Mouse (Mus musculus) kidney, embryonic 15.5 days (tissue): Measurements from ENCODE around the gene Gm21985. TPM values are rescaled to one million over a fixed set of nuclear protein-coding genes. Genes with fewer than 3 reads are reported as not detected.

Experiments used
- ATAC-seq: fragments of 200-750 bp; cut with Nextera tagmentation; replicated peaks from 2 replicates; pipeline ENCODE4 v1.8.0; 2017; ENCODE audit warnings: moderate TSS enrichment; ENCODE audit not compliant: low FRiP score
- H3K27ac ChIP-seq: fragments of 300-500 bp; sonication (generic); 2 replicates; pipeline ENCODE4 v1.5.1; 2015; ENCODE audit warnings: mild to moderate bottlenecking, inconsistent platforms
- H3K27me3 ChIP-seq: fragments of 300-500 bp; sonication (generic); 2 replicates; pipeline ENCODE4 v1.6.1; 2015; ENCODE audit warnings: inconsistent platforms
- H3K36me3 ChIP-seq: fragments of 300-500 bp; sonication (generic); 2 replicates; pipeline ENCODE4 v1.6.1; 2015; ENCODE audit warnings: inconsistent platforms
- H3K4me1 ChIP-seq: fragments of 300-500 bp; sonication (generic); 2 replicates; pipeline ENCODE4 v1.6.1; 2015; ENCODE audit warnings: inconsistent platforms
- H3K4me2 ChIP-seq: fragments of 300-500 bp; sonication (generic); 2 replicates; pipeline ENCODE4 v1.6.1; 2015; ENCODE audit warnings: moderate library complexity, mild to moderate bottlenecking, inconsistent platforms
- H3K4me3 ChIP-seq: fragments of 300-500 bp; sonication (generic); replicated peaks from 2 replicates; pipeline ENCODE4 v1.5.1; 2015; ENCODE audit warnings: mild to moderate bottlenecking, inconsistent platforms
- H3K9ac ChIP-seq: fragments of 300-500 bp; sonication (generic); 2 replicates; pipeline ENCODE4 v1.6.1; 2015; ENCODE audit warnings: mild to moderate bottlenecking, inconsistent platforms
- H3K9me3 ChIP-seq: fragments of 300-500 bp; sonication (generic); replicated peaks from 2 replicates; pipeline ENCODE4 v1.6.1; 2016; ENCODE audit warnings: inconsistent platforms
- WGBS: fragments of 180-500 bp; shearing (Covaris S2); methylation state at CpG from one replicate; pipeline ENCODE4 v1.1.7; 2015; ENCODE audit warnings: mixed read lengths; 5-methylcytosine and 5-hydroxymethylcytosine counted together
- polyA plus RNA-seq: library from polyadenylated mRNA; unstranded; fragments of >200 nt; fragmentation: Nextera tagmentation; extraction: Ambion mirVana; gene quantifications from 2 replicates; pipeline ENCODE4 v1.2.1, GENCODE M21; 2015

Gene Gm21985
- polyA plus RNA-seq, 1 experiment from 2014 or later = not detected

DNA sequence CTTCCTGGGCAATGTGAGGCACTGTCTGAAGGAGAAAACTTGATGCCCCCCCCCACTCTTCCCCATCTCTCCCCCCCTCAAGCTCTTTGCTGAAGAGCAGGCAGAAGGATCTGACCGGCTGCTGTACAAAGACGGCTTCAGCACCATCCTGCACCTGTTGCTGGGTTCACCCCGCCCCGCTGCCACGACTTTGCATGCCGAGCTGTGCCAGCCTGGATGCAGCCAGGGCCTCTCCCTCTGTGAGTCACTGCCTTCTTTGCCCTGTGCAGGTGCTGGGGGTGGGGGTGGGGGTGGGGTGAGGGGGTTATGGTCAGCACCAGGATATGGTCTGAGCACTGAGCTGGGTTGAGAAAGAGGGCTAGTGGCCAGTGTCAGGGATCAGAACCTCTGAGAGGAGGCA is 19.9 kb upstream of the Gm21985 start:
- H3K9ac ChIP-seq = no peak overlapping the region
- H3K36me3 ChIP-seq = peaks cover 23% of the 10 kb centered on the region
- no peak overlapping the region for H3K4me3 ChIP-seq
- no peaks in the 10 kb centered on the region for H3K9me3 ChIP-seq
- no peak overlapping the region for H3K4me2 ChIP-seq
- ATAC-seq = peak; percentile 13; the same call in 1 of the 2 replicates
- 84% methylated on average over 6 of the region's 6 CpGs for WGBS
- peaks cover 16% of the 10 kb centered on the region; the same call in 1 of the 2 replicates for H3K4me1 ChIP-seq
- no peaks in the 10 kb centered on the region for H3K27me3 ChIP-seq
- H3K27ac ChIP-seq = no peak overlapping the region

DNA sequence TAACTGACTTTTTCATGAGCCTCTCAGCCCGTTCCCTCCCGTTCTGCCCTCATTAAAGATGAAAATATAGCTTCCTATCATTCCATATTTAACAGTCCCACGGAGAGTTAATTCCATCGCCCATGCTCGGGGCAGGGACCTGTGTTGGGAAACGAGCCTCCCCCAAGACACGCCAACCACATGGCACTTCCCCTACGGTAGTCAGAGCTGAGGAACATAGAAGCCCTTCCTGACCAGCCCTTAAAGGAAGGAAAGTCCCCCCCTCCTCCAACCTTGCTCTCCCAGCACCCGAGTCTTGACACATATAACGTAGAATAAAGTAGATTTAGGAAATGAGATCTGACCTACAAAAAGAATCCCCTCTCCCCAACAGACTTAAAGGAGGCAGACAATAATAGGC is 18.8 kb upstream of the Gm21985 start:
- Histone ChIP-seq H3K9me3 (no peaks in the 10 kb centered on the region), H3K27ac (no peak overlapping the region), H3K36me3 (peaks cover 23% of the 10 kb centered on the region), H3K27me3 (no peaks in the 10 kb centered on the region), H3K4me1 (peaks cover 14% of the 10 kb centered on the region; the same call in 1 of the 2 replicates), H3K9ac (no peak overlapping the region), H3K4me3 (no peak overlapping the region), H3K4me2 (no peak overlapping the region)
- no peak for ATAC-seq
- 80% methylated on average over 10 of the region's 10 CpGs for WGBS

DNA sequence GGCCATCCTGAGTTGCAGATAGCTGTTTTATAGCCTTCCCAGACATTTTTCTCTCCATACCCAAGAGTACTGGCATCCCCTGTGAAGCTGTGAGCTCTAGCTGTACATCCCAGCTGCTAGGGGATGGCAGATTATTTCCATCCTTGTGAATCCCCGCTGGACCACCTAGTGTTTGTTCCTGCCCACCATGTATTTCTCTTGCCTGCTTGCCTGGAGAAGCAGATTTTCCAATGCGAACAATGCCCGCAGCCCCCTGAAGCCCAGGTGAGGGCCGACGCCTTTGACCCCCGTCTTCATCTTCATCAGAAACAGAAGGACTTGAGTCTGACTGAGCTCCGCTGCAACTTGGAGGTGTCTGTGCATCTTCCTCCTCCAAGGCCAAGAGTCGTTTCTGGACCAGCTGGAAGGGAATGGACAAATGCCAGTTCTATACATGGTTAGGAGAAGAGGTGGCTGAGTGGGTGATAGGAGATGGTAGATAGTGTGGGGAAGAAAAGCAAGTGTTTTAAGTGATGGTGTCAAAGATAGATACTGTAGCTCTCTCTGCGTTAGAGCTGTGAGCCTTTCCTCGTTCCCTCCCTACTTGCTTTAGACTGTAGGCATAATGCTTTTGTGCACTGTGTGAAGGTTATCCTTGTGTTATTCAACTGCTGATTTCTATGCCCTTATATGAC is 16.2 kb upstream of the Gm21985 start:
- ATAC-seq = no peak
- peaks cover 3% of the 10 kb centered on the region; the same call in 1 of the 2 replicates for H3K4me1 ChIP-seq
- H3K27ac ChIP-seq = no peak overlapping the region
- no peaks in the 10 kb centered on the region for H3K9me3 ChIP-seq
- H3K36me3 ChIP-seq = 0 out of 2 replicates have a peak, but pooled peaks cover 12% of the 10 kb centered on the region
- WGBS = 91% methylated on average over 10 of the region's 10 CpGs
- H3K9ac ChIP-seq = no peak overlapping the region
- H3K4me3 ChIP-seq = no peak overlapping the region
- no peaks in the 10 kb centered on the region for H3K27me3 ChIP-seq
- no peak overlapping the region for H3K4me2 ChIP-seq

DNA sequence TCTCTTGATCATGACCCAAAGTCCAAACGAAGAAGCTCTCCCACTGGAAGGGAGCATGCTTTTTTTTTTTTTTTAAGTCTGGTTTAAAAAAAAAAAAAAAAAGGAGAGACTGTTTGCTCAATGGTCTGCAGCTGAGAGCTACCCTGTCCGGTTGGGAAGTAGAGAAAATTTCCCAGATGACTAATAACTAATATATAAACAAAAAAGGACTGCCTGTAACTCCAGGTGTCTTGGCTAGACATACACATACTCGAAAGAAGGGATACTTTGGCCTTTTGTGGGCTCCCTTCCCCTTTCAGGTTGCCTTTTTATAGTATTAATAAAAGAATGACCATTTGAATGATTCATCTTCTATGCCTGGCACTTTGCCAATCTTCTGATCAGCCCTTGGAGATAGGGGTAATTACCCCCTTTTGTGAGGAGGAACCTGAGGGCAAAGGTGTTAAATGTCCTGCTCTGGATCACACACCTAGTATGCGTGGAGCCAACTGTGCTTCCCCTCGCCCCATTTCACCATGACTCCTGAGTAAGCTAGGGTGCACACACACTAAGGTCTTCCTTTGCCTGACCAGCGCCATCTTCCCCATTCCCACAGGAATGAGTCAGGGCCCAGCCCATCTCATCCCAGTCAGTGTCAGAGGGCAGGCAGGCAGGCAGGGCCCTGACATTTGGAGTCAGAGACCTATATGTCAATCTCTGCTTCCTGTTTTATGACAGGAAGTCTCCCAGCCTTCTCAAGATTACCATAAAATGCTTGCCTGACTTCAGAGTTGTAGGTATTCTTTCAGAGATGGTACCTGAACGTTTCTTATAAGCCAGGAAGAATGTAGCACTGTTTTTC is 11.2 kb upstream of the Gm21985 start:
- Histone ChIP-seq H3K4me3 (no peak overlapping the region), H3K4me1 (no peaks in the 10 kb centered on the region), H3K9ac (no peak overlapping the region), H3K27ac (no peak overlapping the region), H3K36me3 (no peaks in the 10 kb centered on the region), H3K27me3 (no peaks in the 10 kb centered on the region), H3K9me3 (no peaks in the 10 kb centered on the region), H3K4me2 (no peak overlapping the region)
- 65% methylated on average over 7 of the region's 7 CpGs for WGBS
- no peak for ATAC-seq

DNA sequence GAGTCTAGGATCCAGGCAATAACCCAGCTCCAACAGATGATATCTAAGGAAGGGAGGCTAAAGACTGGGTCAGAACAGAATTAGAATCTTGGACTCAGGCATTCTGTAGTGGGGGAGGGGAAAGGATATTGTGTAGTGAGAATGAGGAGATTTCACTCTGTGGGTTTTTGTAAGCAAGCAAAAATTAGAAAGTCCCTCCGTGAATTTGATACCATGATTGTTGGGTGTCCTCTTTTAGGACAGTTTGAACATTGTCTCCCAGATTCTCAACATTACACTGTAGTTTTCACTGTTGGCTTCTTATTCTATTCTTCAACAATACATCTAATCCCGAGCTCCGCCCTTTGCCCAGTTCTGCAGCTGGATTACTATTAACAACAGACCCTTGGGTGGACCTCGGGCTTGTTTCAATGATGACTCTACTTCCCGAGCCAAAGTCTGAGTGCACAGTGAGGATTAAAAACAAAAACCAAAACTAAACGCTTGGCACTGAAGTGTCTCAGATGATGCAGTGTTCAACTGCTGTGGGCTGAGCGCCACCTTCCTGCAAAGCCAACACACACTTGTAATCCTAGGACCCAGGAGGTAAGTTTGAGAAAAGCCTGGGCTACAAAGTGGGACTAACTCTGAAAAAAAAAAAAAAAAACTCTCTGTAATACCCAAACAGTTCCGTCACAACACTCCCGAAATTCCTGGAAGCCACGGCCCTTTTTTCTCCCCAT is 6.7 kb upstream of the Gm21985 start, which contains the start of gene Nutm1:
Gene Nutm1, minus strand, starts transcription at position 51 of the 722 bp plus-strand sequence.
- Histone ChIP-seq H3K9ac (no peak within 1 kb of the TSS), H3K27me3 (no peaks in the 10 kb centered on the region), H3K4me2 (no peak within 1 kb of the TSS), H3K27ac (no peak within 1 kb of the TSS), H3K36me3 (no peaks in the 10 kb centered on the region), H3K9me3 (no peaks in the 10 kb centered on the region), H3K4me3 (no peak within 1 kb of the TSS), H3K4me1 (peaks cover 11% of the 10 kb centered on the region)
- no peak for ATAC-seq
- WGBS = 74% methylated on average over 10 of the region's 10 CpGs

DNA sequence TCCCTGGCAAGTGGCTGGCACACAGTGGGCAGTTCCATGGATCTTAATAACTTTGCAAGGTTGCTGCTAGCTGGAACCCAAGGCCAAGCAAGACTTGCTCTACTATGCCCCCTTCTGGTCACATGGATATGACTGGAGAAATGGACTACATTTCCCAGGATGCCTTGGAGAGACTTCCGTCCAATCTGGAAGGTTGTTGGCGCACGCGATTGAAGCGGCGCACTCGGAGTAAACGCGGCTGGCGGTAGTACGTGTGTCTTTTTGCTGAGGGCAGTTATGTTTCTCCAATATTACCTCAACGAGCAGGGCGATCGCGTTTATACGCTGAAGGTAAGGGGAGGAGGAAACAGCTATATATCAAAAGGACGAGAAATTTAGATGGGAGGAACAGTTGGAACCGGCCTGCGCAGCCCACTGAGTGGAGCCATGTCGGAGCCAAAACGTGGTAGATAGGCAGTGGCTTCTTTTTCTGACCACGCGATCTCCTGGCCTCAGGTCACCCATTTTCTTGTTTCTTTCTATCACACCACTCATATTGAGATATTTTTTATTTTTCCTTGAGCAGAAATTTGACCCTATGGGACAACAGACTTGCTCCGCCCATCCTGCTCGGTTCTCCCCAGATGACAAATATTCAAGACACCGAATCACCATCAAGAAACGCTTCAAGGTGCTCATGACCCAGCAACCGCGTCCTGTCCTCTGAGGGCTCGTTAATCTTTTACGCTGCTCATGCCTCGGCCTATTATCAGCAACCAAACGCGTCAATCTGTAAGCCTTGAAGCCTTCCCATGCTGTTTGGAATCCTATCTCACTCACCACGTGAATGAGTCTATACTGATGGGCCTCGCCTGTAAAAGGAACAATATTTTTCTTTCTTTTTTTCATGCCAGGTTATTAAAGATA is 4.1 kb upstream of the Gm21985 start, which contains the start of gene Nop10:
Gene Nop10, plus strand, starts transcription at position 179 of the 906 bp plus-strand sequence.
- peak within 1 kb of the TSS; percentile 70 for H3K4me2 ChIP-seq

DNA sequence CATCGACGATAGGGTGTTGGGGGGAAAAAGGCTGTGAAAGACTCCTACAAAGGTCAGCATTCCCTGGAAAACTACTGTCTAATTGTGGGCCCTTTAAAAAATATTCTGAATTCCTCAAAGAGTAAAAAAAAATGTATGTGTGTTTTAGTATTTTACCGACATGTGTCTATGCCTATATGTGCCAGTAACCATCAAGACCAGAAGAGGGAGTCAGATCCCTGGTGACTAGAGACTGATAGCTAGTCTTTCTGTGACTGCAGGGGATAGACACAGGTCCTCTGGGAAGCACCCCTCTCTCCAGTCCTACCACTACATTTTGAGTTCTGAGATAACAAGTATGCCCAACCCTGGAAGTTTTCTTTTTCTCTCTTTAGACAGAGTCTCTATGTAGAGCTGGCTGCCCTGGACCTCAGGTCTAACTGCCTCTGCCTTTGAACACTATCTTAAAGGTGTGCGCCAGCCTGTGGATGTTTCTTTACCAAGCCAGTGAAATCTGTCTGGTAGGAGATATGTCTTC is 3.3 kb upstream of the Gm21985 start:
- Histone ChIP-seq H3K4me3 (peak overlapping the region; percentile 76), H3K9me3 (no peaks in the 10 kb centered on the region), H3K27me3 (no peaks in the 10 kb centered on the region), H3K4me1 (peaks cover 26% of the 10 kb centered on the region), H3K9ac (peak overlapping the region; percentile 70), H3K27ac (peak overlapping the region; percentile 85; the same call in 1 of the 2 replicates), H3K36me3 (no peaks in the 10 kb centered on the region), H3K4me2 (peak overlapping the region; percentile 70)
- no peak for ATAC-seq
- 30% methylated on average over 4 of the region's 4 CpGs for WGBS

More for the DNA sequence above, 4.1 kb upstream of the Gm21985 start, which contains the start of gene Nop10:
- Histone ChIP-seq H3K4me1 (peaks cover 26% of the 10 kb centered on the region), H3K4me3 (peak within 1 kb of the TSS; percentile 76), H3K27ac (peak within 1 kb of the TSS; percentile 85), H3K9me3 (no peaks in the 10 kb centered on the region), H3K9ac (peak within 1 kb of the TSS; percentile 70), H3K27me3 (no peaks in the 10 kb centered on the region), H3K36me3 (no peaks in the 10 kb centered on the region)
- peak; percentile 63 for ATAC-seq
- WGBS = under 1% methylated on average over 36 of the region's 36 CpGs

DNA sequence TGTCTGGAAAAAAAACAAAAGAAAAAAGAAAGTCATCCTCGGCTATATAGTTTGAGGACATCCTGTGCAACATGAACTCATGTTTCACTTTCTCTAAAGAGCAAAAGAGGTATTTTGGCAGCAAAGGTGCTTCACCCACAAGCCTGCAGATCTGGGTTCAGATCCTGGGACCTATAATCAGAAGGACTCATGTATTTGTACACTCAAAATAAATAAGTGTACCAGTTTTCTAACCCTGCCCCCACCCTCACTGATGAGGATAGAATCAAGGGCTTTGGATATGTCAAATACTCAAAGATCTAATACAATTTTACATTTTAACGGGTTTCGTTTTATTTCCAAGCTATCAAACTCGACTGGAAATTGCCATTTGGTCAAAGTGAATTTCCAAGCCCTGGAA is 1.8 kb upstream of the Gm21985 start:
- no peak for ATAC-seq
- H3K4me2 ChIP-seq = no peak overlapping the region
- H3K27ac ChIP-seq = no peak overlapping the region
- no peak overlapping the region for H3K9ac ChIP-seq
- no peaks in the 10 kb centered on the region for H3K27me3 ChIP-seq
- 76% methylated on average over 4 of the region's 4 CpGs for WGBS
- no peak overlapping the region for H3K4me3 ChIP-seq
- no peaks in the 10 kb centered on the region for H3K9me3 ChIP-seq
- H3K36me3 ChIP-seq = no peaks in the 10 kb centered on the region
- peaks cover 29% of the 10 kb centered on the region for H3K4me1 ChIP-seq

DNA sequence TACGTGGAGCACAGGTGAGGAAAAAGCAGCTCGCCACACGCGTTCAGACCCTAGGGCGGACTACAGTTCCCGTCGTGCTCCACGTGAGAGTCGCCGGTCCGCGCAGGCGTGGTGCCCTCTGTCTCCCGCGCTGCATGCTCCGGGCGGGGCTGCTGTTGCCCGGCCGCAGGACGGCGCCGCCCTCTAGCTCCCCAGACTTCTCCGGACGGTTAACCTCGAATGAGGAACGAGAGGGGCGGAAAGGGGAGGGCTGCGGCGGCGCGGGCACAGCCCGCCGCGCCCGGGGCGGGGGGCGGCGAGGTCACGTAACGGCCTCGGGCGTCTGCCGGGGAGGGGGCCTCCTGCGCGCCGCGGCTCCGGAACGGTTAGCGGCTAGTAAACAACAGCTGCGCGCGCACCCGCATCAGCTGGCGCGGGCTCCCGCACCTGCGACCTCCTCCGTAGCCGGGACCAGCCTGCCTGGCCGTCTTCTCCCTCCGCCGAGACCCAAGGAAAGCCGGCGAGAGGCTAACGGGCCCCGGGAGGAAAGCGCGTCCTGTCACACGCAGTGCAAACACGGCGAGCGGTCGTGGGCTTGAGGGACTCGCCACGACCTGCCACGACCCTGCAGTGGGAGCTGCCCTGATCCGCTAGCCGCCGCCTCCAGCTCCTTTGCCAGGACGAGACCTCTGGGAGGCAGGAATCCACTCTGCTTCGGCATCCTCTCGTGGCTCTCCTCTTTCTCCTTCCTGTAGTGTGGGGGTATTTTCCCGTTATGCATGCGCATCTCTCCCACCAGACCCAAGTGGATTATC is 469 bp upstream of the Gm21985 start, which contains the start of gene Slc12a6:
Gene Slc12a6, plus strand, starts transcription at position 378 of the 794 bp plus-strand sequence.
- under 1% methylated on average over 84 of the region's 85 CpGs for WGBS
- Histone ChIP-seq H3K9ac (peak within 1 kb of the TSS; percentile 65), H3K9me3 (no peaks in the 10 kb centered on the region), H3K27ac (peak within 1 kb of the TSS; percentile 91), H3K4me3 (peak within 1 kb of the TSS; percentile 89), H3K4me1 (peaks cover 31% of the 10 kb centered on the region), H3K36me3 (no peaks in the 10 kb centered on the region), H3K4me2 (peak within 1 kb of the TSS; percentile 78), H3K27me3 (no peaks in the 10 kb centered on the region)
- peak; percentile 96 for ATAC-seq

DNA sequence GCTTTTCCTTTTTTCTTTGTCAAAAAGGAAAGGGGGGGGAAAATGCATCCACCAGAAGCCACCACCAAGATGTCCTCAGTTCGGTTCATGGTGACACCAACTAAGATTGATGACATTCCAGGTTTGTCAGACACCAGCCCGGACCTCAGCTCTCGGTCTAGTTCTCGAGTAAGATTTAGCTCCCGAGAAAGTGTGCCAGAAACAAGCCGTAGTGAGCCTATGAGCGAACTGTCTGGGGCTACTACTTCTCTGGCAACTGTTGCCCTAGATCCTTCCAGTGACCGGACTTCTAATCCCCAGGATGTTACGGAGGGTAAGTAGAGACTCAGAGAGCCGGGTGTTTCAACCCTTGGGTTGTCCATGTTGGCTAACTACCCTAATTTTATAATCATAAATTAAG is 666 bp downstream of the Gm21985 start:
- ATAC-seq = no peak
- Histone ChIP-seq H3K27me3 (no peaks in the 10 kb centered on the region), H3K9me3 (no peaks in the 10 kb centered on the region), H3K27ac (peak overlapping the region; percentile 91; the same call in 1 of the 2 replicates), H3K4me1 (peaks cover 31% of the 10 kb centered on the region), H3K36me3 (no peaks in the 10 kb centered on the region), H3K4me3 (peak overlapping the region; percentile 89), H3K9ac (peak overlapping the region; percentile 65; the same call in 1 of the 2 replicates), H3K4me2 (peak overlapping the region; percentile 78)
- WGBS = 20% methylated on average over 10 of the region's 10 CpGs
